Mouse (Mus musculus): Measurements from ENCODE around the gene Sinhcaf.

Gene Sinhcaf

GRCm38 (mm10) chr6:148873911-148874310 is 72.4 kb downstream of the Sinhcaf start:
- no peak for DNase-seq (ENCODE audit: extremely low read depth, low read depth)

Data from MEL-GATA-1-ER (cell line).